Mouse (Mus musculus): Measurements from ENCODE around the gene Dnm1.
"Not testable (repeated sequence)": the region's sequence is repeated elsewhere in the genome, so short reads cannot be mapped to it uniquely, and the experiment has no call there.

Gene Dnm1

DNA sequence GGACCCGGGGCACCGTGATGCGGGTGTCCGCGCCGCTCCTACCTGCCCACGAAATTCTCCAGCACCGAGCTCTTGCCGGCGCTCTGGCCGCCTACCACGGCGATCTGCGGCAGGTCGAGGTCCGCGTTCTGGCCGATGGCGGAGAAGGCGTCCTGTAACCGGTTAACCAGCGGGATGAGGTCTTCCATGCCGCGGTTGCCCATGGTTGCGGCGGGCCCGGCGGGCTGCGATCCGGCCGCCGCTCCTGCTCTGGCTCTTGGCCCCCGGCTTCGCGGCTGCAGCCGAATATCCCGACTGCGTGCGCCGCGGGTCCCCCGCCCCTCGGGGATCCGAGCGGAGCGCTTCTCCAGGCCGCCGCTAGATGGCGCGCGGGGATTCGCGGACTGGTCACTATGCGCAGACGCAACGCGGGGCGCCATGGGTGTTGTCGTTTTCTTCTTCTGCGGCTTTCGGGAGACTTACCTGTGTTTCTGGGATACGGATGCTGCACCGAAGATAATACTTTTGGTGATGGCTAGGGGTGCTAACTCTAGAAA, at the start of gene Dnm1:
Gene Dnm1 (minus strand): TSS at position 332 of the 536 bp plus-strand sequence.
- peak; percentile 88 for DNase-seq

DNA sequence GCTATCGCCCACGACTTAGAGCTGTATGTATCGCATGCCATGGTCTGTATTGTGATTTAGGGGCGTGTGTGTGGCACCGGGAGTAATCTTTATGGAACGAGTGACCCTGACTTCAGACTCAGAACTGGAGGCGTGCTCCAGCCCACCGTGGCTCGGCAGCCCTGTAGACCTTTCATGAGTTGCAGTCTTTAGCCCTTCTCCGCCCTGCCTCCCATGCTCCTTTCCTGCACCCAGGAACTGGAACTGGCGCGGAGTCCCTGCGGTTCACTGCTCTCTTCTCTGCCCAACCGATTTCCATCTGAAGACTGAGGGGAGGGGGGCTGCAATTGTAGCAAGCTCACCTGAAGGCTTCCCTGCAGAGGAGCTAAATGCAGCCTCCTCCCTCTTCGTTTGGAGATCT, 43.6 kb upstream of the Dnm1 start:
- no peak for DNase-seq

DNA sequence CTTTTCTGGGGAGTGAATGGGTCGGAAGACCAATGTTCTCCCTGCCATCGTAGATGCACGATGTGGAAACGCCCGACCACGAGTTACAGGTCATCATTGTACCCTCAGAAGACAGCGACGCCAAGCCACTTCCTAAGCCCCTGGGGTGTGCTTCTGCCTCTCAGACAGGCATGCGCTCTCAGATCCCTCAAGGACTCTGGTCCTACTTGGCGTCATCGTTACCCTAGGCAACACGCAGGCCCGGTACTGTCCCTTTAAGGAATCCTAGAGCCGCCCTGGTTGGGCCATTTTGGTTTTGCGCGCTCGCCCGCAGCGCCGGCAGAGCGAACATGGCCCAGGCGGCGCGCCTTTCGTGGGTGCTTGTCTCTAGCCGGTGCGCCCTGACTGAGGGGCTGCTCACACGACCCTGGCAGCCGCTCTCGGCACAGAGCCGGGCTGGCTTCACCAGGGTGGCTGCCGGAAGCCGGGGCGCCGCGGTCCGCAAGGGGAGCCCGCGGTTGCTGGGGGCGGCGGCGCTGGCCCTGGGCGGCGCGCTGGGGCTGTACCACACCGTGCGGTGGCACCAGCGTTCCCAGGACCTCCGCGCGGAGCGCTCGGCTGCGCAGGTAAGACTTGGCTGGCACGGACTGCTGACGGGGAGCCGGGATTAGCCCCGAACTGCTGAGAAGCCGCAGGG, 42.9 kb upstream of the Dnm1 start:
- peak; percentile 97 for DNase-seq

DNA sequence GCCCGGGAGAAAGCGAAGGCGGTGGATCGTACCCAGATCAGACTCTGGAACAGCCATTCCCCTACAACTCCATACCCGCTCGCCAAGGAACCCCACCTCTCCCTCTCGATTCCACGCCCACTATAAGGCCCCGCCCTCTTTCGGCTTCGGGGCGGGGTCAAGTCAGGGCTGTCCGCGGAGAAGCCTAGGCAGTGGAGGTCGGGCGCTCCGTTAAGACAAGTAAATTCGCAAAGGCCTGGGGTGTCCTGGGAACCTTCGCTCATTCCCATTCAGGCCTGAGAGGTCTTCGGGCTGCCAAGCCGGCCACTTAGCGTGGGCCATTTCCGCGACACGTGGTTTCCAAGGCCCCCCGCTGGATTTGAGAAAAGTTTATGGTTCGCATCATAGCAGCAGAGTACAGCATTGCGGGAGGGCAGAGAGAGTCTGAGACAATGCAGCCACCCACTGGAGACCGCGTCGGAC, 42.4 kb upstream of the Dnm1 start, which contains the start of gene Ptges2:
Gene Ptges2 (plus strand): TSS at position 413 of the 462 bp plus-strand sequence.
- DNase-seq = peak; percentile 96

DNA sequence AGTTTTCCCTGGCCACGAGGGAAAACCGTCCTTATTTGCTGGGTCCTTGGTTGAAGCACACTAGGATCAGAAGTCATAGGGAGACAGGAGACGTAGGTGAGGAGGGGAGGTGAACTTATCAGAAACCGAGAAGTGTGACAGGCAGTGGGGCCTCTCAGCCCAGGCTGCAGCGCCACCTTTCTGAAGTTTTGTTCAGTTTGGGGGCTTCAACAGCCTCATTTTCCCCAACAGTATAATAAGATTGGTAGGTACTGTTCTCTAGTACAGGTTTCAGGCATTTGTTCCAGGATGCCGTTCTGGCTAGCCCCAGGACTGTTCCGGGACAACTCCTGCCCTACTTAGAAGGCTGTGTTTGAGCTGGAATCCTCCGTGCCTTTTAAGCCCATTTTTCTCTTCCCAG, 41.8 kb upstream of the Dnm1 start:
- DNase-seq = peak; percentile 64

DNA sequence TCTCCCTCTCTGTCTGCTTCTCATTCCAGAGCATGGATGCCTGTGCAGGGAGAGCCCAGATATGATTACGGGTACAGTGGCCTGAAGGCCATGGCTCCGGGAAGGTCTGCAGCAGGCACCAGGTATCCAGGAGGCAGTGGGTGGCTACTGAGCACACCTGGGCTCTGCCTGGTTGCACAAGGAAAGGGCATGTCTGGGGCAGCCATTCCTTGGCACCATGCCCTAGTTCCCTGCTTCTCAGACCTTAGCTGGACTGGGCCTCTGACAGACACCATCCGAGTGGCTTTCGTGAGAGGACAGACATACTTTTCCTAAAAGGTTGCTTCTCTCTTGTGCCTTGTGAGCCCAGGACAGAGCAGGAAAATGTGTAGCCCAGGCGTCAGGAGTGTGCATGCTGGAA, 38.9 kb upstream of the Dnm1 start:
- peak; percentile 83 for DNase-seq

DNA sequence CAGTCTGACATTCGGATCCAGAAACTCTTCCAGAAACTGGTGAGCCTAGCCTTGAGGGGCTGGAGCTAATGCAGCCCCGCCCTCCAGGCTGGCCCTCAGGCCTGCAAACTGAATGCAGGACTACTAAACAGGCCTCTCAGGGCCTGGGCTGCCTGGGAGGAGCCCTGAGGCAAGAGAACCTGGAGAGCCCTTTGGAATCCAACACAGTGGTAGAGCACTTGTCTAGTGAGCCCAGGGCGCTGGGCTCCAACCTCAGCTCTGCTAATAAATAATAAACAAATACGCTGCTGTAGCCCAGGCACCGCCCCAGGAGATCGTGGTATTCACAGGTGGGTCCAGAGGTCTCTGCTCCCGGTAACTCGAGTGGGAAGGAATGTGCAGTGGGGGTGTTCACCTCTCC, 37.7 kb upstream of the Dnm1 start:
- peak; percentile 76 for DNase-seq

DNA sequence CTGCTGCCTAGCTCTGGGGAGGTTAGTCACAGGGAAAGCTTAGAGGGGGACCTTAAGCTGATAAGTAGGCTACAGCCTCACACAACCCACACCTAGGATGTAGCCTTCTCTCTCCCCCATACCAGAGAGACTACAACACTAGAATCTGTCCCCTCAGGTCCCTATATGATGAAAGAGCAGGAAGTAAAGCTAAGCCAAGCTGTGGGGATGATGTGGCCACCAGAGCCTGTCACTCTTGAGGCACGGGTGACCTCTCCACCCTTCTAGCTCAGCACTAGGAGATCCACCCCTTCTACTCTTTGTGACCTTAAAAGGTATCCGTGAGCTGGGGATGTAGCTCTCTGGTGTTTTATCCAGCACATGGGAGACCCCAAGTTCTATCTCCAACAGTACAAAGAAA, 36.0 kb upstream of the Dnm1 start:
- DNase-seq = no peak

DNA sequence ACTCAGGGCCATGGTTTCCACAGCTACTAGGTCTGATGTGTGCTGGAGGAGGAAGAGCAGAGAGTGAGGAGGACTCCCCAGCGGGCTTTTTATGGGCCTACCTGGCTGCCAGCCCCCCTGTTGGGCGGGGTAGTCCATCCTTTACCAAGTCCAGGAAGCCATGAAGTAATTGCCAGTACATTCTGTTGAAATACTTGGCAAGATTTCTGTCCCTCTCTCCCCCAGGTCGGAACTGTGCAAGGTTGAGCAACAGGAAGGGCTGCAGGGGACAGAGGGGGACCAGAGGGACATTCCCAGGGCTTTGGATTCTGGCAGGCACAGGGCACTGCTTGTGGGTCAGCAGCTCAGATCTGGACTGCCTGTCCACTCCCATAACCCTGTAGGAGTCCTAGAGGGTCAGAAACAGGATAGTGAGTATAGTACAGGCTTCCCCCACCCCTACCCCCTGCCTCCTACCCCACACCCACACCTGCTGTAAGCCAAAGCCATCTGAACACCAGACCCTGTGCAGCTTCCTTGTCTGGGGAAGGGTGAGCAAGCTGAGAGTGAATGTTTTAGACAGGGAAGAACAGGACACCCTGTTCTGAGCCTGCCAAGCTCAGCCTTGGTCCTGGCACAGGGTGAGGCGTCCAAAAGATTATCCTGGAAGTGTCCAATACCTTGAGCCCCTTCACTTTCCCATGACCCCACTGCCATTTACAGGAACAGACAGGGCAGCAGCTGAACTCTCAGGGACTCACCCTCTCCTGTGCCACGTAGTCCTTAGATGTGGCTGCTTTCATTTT, 34.8 kb upstream of the Dnm1 start, which contains the start of gene Lcn2:
Gene Lcn2 (minus strand): TSS at position 547 of the 785 bp plus-strand sequence.
- no peak for DNase-seq

DNA sequence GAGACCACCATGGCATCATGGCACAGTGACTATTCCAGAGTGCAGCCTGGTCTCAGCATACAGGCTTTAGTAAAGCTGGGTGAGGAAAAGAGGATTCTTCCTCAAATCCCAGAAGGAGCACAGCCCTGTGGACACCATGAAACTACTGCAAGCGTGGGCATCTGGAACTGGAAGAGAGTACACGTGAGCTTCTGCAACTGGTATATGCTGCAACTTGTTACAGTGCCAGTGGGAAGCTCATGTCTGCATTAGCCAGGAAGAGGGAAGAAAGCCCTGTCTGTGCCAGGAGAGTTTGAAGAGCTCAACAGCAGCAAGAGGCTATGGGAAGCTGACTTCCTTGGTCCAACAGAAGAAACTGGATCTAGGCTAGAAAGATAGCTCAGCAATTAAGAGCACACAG, 29.6 kb upstream of the Dnm1 start:
- no peak for DNase-seq

DNA sequence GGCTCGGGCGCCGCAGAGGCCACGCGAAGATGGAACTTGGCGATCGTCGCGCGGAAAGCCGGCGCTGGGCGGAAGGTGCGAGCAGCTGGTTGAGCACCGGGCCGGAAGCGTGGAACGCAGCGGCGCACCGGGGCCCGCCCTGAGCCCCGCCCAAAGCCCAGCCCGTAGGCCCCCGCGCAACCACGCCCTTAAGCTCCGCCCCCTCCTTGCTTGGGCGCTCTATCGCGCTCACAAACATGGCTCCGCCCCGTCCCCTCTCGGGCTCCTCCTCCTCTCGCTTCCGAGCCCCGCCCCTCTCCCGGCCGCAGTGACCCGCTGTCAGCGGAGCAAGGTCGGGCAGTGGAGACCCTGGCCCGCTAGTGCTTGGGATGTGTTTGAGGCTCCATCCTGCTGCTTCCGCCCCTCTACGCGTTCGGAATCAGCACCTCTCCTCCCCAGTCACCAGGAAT, 28.7 kb upstream of the Dnm1 start, which contains the start of gene 1110008P14Rik:
Gene 1110008P14Rik (minus strand): TSS at position 164 of the 449 bp plus-strand sequence.
- peak; percentile 95 for DNase-seq

DNA sequence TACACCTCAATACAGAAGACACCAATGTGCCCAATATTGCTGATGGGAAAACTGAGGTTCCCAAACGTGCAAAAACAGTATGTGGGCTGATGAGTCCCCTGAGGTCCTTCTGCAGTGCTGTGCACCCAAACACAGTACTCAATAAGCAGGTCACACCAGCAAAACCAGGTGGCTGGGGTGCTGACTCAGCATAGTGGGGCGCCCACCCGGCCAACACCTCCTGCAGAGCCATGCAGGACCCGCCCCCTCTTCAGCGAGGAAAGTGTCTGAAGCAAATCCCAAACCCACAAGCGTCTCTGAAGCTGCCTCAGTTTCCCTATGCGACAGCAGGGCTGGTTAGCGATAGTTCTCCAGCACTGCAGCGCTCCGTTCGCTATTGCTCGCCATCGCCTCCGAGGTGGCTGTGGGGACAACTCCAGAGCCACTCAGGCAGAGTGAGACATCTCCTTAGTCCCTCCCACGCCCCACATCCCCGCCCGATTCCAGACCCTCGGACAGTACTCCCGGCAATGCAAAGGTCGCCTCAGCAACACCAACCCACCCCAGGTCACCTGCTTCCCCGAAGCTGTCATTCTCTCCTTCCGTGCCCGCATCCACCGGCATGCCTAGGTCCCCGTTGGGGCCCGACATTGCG, 28.1 kb upstream of the Dnm1 start:
- DNase-seq = no peak

DNA sequence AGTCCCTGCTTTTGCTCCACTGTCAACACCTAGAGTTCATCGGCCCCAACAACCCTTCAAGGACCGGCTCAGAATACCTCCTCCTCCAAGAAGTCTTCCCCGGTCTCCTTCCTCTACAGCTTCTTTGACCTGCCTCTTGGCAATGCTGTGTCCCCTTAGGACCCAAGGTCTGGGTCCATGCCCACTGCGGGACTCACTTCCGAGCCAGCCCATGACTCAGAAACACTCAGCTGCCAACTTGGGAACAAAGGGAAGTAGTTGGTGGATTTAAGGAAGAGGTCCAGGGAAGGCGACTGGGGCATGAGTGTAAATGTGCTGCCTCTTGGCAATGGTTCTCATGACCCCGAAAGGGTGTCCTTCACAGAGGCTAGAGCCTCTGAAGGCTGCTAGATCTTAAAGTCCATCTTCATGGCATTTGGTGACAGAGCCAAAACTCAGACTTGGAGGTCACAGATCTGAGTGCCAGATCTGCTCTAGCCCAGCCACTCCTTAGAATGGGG, 26.9 kb upstream of the Dnm1 start:
- no peak for DNase-seq

DNA sequence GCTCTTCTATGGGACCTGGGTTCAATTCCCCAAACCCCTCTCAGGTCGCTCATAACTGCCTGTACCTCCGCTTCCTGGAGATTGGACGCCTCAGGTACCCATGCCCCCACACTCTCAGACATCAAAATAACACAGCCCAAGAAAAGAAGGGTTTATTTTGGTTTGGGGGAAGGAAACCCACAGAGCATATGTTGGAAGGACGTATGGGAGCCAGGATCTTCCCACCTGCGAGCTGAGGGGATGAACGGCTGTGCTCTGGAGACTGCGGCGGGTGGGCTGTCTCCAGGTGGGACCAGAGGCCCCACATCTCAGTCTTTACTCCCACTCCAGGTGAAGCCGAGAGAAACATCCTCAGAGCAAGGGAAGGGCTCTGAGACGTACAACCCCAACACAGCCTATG, 23.8 kb upstream of the Dnm1 start:
- DNase-seq = no peak

DNA sequence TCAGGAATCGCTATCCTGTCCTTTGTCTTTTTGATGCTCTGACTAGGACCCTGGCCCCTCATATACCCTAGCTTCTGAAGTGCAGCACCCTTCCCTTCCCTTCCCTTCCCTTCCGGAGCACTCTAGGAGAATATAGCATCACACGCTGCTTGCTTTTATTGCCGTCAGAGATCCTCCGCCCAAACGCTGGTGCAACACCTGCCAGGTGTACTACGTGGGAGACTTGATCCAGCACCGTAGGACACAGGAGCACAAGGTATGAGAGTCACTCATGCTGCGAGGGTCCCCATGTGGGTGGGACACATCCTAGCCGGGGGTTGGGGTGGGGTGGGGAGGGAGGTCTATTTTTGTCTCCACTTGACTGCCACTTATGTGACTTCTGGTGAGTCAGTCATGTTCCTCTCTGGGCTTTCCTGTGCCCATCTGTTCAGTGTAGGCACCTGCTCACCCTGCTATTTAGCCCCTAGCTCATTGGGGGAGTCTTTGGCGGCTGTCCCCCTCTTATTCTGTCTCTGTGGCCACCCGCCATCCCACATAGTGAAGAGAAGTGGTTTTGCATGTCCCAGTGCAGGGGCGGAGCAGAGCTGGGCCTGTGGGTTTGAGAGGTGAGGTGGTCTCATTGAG, 22.3 kb upstream of the Dnm1 start:
- DNase-seq = no peak

DNA sequence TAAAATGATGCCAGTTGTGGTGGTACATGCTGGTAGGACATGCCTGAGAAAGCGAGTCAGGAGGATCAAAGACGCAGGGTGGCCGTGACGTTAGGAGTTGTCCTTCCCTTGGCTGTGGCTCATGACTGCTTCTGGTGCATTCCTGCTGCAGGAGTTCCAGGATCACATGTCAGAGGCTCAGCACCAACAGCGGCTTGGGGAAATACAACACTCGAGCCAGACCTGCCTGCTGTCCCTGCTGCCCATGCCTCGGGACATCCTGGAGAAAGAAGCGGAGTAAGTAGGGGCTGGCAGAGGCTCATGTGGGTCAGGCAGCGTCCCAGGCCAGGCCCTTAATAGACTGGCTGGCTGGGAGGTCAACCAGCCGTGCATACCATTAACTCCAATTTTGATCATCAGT, 21.1 kb upstream of the Dnm1 start:
- no peak for DNase-seq

DNA sequence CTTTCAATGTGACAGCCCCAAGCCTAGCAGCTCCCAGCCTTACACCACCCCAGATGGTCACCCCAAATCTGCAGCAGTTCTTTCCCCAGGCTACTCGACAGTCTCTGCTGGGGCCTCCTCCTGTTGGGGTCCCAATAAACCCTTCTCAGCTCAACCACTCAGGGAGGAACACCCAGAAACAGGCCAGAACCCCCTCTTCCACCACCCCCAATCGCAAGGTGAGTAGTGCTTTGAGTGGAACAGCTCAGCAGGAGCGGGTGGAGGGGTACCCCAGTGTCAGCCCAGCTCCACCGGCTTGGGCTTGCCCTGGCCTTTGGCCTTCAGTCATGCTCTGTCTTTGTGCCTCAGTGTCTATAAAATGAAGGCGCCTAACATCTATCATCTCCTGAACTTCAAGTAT, 14.2 kb upstream of the Dnm1 start:
- no peak for DNase-seq

DNA sequence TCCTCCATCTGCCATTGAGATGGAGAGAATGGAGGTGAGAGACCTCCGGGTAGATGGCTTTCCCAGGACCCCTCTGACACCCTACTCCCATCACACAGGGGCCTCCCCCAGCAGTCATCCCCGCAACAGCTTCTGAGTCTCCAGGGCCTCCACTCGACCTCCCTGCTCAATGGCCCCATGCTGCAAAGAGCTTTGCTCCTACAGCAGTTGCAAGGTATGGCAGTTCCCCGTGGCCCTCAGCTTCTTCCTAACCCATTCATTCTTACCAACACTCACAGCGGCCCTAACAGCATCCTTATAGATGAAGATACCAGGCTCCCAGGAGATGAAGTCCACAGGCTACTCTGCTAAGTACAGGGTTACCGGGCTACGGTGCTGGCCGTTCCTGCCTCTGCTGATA, 11.0 kb upstream of the Dnm1 start:
- DNase-seq = no peak

DNA sequence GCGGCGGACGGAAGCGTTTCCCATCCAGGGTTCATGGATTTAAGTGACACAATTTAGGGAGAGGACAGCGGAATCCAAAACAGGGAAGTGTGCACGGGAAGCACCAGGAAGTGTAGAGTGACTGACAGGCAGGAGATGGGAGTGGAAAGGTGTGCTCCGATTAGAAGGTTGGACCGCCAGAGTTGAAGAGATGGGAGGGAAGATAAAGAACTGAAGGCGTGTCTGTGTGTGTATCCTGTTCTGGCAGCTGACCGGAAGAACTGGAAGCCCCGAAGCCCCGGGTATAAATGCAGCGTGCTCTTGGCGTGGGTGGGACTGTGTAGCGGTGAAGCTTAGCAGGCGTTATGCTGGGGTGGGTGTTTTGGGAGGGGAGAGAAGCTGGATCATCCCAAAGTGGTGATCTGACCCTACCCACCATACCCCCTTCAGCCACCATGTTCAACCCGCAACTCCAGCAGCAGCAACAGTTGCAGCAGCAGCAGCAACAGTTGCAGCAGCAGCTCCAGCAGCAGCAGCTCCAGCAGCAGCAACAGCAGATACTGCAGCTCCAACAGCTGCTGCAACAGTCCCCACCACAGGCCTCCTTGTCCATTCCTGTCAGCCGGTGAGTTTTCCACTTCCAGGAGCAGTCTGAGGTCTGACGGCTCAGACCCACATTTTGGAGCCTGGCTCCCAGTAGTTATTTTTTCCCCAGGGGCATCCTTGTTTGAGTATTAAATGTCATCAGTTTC, 10.4 kb upstream of the Dnm1 start:
- DNase-seq = no peak

DNA sequence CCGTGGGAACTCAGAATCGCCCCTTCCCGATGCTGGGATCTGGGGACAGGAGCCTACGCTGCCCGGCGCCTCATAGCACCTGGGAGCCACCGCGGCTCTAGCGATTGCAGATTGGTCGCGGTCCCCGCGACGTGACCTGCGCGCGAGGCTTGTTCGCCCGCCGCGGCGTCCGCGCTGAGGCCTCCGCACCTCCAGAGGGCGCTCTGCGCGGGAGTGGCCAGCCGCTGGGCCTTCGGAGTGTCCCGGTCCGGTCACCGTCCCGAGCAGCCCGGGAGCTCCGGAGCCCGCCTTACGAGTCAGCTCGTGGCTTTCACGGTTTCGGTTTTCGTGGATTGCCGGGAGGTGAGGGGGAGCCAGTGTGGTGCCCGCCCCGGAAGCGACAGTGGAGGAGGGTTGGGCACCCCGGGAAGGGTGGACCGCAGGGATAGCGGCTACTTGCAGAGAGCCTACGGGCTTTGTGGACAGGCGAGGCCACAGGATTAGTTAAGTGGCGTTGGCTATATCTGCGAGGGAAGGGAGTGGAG, 9.7 kb upstream of the Dnm1 start:
- peak; percentile 94 for DNase-seq

DNA sequence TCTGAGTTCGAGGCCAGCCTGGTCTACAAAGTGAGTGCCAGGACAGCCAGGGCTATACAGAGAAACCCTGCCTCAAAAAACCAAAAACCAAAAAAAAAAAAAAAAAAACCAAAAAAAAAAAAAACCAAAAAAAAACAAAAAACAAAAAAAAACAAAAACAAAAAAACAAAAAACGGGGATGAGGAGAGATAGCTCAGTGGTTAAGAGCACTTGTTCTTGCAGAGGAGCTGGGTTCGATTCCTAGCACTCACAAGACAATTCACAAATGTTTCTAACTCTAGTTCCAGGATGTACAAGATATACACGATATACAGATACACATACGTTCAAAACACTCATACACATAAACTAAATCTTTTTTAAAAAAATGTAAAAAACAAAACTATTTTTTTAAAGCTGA, 9.1 kb upstream of the Dnm1 start:
- not testable (repeated sequence) for DNase-seq

DNA sequence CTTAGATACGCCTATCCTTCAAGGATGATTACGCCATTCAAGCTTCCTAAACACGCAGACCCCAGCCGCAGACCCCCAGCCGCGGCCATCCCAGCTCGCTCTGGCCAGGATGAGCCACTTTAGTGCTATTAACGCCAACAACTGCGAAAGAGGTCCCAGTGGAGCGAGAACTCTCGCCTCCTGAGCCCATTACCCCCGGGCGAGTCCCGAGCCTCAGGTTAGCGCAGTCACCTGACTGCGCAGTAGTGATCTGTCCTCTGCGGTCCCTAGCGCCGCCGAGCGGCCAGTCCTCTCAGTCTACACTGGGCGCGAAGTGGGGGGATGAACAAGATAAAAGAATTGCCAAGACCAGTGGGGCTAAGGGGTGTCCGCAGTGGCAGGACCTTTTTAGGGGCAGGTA, 8.3 kb upstream of the Dnm1 start:
- peak; percentile 83 for DNase-seq
